Mouse (Mus musculus) adrenal gland, postnatal 10 days (tissue): Measurements from ENCODE around the gene Cpm. TPM values are rescaled to one million over a fixed set of nuclear protein-coding genes. Genes with fewer than 3 reads are reported as not detected.
"Not testable (repeated sequence)": the region's sequence is repeated elsewhere in the genome, so short reads cannot be mapped to it uniquely, and the experiment has no call there.

Experiments
- DNase-seq: peaks from one replicate; pipeline ENCODE4 v3.0.0; 2021; ENCODE audit warnings: mixed read lengths
- total RNA-seq, 2 experiments: library from RNA; stranded (reverse); gene quantifications; 2 replicates each; pipeline ENCODE4 v1.2.3; 2021

Gene Cpm
- total RNA-seq, 2 experiments from 2014 or later: 18.5 to 19.1 TPM

DNA sequence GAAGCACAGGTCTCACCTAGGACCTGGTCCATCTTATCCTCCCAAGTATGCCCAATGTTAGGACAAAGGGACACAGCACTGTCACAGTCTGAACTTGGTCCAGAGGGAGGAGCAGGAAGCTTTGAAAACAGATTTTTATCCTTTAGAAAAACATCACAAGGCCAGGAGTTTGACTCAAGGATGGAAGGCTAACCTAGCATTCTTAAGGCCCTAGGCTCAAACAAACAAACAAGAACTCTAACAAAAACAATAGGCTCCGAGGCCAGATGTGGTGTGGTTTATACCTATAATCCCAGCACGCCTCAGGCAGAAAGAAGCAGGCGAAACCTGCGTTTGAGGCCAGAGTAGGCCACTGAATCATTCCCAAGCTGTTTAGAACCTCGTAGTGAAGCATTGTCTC, 22.9 kb upstream of the Cpm start:
- no peak for DNase-seq

DNA sequence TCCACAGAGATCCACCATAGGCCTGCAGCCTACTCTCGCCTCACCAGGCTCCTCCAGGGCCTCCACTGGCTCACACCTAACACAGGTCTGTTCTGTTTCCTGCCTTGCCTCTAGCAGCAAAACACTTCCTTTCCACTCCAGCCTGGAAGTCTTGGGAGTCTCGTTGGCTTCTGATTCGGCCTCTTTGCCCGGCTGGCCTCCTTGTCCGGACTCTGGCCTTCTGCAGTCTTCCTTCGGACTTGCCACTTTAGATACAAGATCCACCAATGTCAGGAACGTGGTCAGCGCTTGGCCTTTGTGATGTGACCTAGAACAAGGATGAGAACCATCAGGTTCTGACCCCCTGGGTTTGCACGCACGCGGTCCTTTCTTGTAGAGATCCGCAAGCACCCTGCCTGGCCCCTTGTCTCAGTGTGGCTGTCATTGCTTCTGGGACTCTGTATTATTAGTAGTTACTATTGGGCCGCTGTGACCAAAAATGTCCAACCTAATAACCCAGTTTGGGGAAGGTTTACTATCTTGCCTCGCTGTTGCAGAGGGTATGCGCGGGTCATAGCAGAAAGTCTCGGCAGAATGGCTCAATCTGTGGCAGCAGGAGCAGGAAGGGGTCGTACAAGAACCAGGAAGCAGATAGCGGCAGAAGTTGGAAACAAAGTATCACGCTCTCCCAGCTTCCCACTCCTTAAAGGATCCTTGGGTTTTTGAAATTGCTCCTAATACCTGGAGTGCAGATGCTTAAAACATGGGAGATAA, 22.1 kb upstream of the Cpm start:
- no peak for DNase-seq

DNA sequence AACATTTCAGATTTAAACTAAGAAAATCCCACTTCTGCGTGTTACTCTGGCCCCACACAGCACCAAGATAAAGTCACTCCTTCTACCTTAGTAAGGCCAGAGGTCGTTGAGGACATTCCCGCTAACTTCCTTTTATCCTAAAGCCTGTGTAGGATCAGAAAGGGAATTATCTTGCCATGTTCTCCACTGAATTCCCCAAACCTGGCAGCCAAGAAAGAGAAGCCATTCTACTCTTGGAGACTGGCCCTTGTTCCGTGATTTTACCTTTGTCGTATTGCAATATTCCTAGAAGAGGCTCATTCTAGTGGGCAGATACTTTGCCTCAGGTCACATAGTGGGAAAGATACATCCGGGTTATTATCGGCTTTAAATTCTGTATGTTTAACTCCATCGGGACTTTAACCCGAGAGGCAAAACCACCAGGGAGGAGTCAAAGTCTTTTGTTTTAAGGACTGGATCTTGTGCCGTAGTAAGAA, 21.5 kb upstream of the Cpm start:
- DNase-seq: no peak

DNA sequence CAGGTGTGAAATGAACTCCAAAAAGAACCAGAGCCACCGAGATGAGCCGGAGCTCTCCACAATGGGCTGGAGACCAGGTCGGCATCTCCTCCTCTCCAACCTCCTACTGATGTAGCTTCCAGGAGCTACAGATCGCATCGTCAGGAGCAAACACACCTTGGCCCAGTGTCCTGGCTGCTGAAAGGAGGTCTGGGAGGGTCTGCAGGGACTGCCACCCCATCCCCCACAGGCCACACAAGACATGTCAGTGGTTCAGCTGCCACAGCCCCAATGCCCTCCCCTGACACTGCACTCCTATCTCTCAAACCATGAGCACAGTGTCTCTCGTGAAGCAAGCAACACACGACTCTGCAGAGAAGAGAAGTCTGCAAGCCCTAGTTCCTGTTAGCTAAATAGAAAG, 20.8 kb upstream of the Cpm start:
- no peak for DNase-seq

GRCm38 (mm10) chr10:117608988-117609809, 20.1 kb upstream of the Cpm start:
- no peak for DNase-seq

DNA sequence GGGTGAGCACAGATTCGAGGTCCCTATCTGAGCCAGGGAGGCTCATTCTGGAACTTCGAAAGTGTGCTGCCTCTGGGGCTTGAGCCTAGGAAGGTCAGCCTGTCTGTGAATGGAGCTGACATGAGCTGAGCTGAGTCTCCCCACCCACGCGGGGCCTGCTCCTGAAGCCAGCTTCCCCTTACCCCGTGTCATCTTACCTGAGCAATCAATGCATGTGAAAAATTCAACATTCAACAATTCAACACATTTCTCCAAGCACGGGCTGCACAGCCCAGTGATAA, 19.6 kb upstream of the Cpm start:
- DNase-seq: no peak

- DNase-seq: no peak
Observed at GRCm38 (mm10) chr10:117610160-117610764, 19.0 kb upstream of the Cpm start.

GRCm38 (mm10) chr10:117610794-117611384, 18.4 kb upstream of the Cpm start:
- DNase-seq: no peak

GRCm38 (mm10) chr10:117611503-117611902, 17.8 kb upstream of the Cpm start:
- no peak for DNase-seq

DNA sequence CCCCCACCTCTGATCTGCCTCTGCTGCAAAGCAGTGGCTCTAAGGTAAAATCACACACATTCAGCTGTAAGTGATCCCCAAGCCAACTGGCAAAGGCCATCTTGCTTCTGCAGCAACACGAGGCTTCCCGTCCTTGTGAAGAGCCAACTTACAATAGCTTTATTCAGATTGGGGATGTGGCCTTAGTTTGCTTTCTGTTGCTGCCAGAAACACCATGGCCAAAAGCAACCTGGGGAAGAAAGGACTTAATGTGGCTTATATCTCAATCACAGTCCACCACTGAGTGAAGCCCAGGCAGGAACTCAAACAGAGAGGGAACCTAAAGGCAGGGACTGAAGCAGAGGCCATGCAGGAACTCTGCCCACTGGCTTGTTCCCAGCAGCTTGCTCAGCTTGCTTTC, 17.3 kb upstream of the Cpm start:
- DNase-seq: no peak

- no peak for DNase-seq
Observed at GRCm38 (mm10) chr10:117612621-117613584, 16.4 kb upstream of the Cpm start.

- DNase-seq: no peak
Observed at GRCm38 (mm10) chr10:117613960-117614359, 15.3 kb upstream of the Cpm start.

GRCm38 (mm10) chr10:117614387-117614786, 14.9 kb upstream of the Cpm start:
- DNase-seq: no peak

DNA sequence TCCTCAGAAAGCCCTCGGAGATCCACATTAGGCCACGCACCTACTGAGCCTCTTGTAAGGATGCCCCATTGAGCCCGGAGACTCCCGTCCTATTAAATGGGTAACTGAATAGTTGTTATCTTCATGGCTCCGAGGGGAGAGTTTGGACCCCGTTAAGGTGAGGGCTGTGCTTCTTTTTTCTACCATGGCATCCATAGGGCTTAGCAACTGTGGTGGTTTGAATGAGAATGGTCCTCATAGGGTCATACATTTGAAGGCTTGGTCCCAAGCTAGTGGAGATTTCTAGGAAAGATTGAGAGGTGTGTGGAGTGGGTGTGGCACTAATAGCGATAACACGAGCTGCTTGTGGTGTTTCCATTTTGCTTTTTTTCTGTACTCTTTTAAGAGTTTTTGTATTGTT, 14.1 kb upstream of the Cpm start:
- DNase-seq: no peak

GRCm38 (mm10) chr10:117615746-117616145, 13.6 kb upstream of the Cpm start:
- DNase-seq: no peak

GRCm38 (mm10) chr10:117616191-117616680, 13.1 kb upstream of the Cpm start:
- DNase-seq: no peak

DNA sequence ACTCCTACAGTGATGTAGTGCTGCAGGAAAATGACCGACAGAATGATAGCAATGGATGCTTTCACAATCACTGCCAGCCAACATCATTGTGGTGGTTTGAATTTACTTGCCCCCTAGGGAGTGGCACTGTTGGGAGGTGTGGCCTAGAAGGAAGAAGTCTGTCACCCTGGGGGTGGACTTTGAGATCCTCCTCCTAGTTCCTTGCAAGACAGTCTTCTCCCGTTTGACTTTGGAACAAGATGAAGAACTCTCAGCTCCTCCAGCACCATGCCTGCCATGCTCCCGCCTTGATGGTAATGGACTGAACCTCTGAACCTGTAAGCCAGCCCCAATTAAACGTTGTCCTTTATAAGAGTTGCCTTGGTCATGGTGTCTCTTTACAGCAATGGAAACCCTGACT, 12.5 kb upstream of the Cpm start:
- not testable (repeated sequence) for DNase-seq

DNA sequence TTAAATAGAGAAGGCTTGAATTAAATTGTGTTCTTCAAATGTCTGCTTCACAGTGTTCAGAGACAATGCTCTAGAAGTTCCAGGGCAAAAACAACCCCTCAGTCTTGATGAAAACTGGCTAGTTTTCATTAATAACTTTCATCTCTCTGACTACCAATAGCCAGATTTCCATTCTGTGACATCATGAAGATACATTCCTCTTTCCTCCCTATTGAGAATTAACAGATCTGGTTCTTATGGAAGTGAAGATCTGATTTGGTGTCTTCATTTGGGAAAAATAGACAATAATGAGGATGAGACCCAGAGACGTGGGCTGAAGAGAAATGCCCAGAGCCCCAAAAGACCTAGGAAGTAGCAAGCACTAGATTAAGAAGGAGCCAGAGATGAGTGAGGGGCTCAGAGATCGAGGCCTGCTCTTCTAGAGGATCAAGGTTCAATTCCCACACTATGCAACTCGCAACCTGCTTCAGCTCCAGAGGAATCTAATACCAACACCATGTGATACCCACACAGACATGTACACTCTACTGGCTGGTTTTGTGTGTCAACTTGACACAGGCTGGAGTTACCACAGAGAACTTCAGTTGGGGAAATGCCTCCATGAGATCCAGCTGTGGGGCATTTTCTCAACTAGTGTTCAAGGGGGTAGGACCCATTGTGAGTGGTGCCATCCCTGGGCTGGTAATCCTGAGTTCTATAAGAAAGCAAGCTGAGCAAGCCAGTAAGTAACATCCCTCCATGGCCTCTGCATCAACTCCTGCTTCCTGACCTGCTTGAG, 11.5 kb upstream of the Cpm start:
- DNase-seq: no peak

- DNase-seq: no peak
Observed at GRCm38 (mm10) chr10:117619041-117619861, 10.0 kb upstream of the Cpm start.

DNA sequence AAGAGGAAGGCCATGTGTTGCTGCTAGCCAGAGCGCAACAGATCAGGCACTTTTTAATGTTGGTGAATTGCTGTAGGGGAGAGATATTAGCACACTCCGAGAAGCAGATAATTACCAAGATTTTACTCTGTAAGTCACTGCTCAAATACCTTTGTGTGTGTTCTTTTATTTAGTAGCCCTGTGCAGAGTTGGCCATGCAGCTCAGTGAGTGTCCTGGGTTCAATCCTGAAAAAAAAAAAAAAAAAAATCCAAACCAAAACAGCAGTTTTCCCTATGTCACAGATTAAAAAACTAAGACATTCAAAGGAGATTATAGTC, 9.5 kb upstream of the Cpm start:
- no peak for DNase-seq
